Mouse (Mus musculus) cortical plate, adult 2 months (tissue): ENCODE measurements around the gene Nrp1.

ENCODE experiments used
- CTCF ChIP-seq: fragments of 200-500 bp; IDR thresholded peaks from 2 replicates; pipeline ENCODE4 v1.5.1; 2011; ENCODE audit warnings: mild to moderate bottlenecking, control low read depth, low read length; ENCODE audit not compliant: insufficient read depth; ENCODE audit errors: extremely low read depth
- POLR2A ChIP-seq: fragments of 200-500 bp; IDR thresholded peaks from 2 replicates; pipeline ENCODE4 v1.6.1; 2011; ENCODE audit warnings: mild to moderate bottlenecking, low read length, control low read depth; ENCODE audit not compliant: insufficient read depth; ENCODE audit errors: extremely low read depth

- TF ChIP-seq CTCF: no peak
- TF ChIP-seq POLR2A: no peak
Measured at GRCm38 (mm10) chr8:128361343-128361870, 3.0 kb downstream of the Nrp1 start.
